Mouse (Mus musculus) liver, embryonic 14.5 days (tissue): ENCODE measurements around the gene Gm9913. TPM values are rescaled to one million over a fixed set of nuclear protein-coding genes. Genes with fewer than 3 reads are reported as not detected.

ENCODE experiments used
- ATAC-seq: fragments of 200-750 bp; cut with Nextera tagmentation; 2 replicates; pipeline ENCODE4 v1.8.0; 2017; ENCODE audit warnings: moderate number of reproducible peaks, mild to moderate bottlenecking, moderate library complexity; ENCODE audit not compliant: insufficient read depth
- DNase-seq, 3 experiments: peaks; one replicate each; pipeline ENCODE4 v3.0.0-alpha.2; 2012 to 2013; ENCODE audit warnings: low read depth in 3 of 3, low spot score in 3 of 3
- H3K27ac ChIP-seq: fragments of 300-500 bp; sonication (generic); 2 replicates; pipeline ENCODE4 v1.5.1; 2014; ENCODE audit warnings: moderate library complexity, mild to moderate bottlenecking, control low read depth, inconsistent platforms
- H3K27me3 ChIP-seq: fragments of 300-500 bp; sonication (generic); 2 replicates; pipeline ENCODE4 v1.6.1; 2014; ENCODE audit warnings: mild to moderate bottlenecking, low read length, moderate library complexity; ENCODE audit not compliant: control insufficient read depth, insufficient read depth
- H3K36me3 ChIP-seq: fragments of 300-500 bp; sonication (generic); replicated peaks from 2 replicates; pipeline ENCODE4 v1.6.1; 2014; ENCODE audit warnings: low read depth; ENCODE audit not compliant: control insufficient read depth, insufficient read depth
- H3K4me1 ChIP-seq, 2 experiments: fragments of 200-500 bp in 1 of 2; fragments of 300-500 bp in 1 of 2; sonication (generic) in 1 of 2; replicated peaks; 2 replicates each; pipeline ENCODE4 v1.6.1; 2012 to 2014; ENCODE audit warnings: antibody characterized with exemption in 1 of 2, inconsistent platforms in 1 of 2, low read length in 1 of 2; ENCODE audit not compliant: control insufficient read depth in 2 of 2, insufficient read depth in 2 of 2
- H3K4me2 ChIP-seq: fragments of 300-500 bp; sonication (generic); 2 replicates; pipeline ENCODE4 v1.6.1; 2014; ENCODE audit warnings: low read depth, mild to moderate bottlenecking, control low read depth, moderate library complexity
- H3K4me3 ChIP-seq, 2 experiments: fragments of 200-500 bp in 1 of 2; fragments of 300-500 bp in 1 of 2; sonication (generic) in 1 of 2; 2 replicates each; pipeline ENCODE4 v1.5.1; 2012 to 2014; ENCODE audit warnings: low read depth in 2 of 2, low read length in 2 of 2, mild to moderate bottlenecking in 2 of 2, control low read depth in 1 of 2, inconsistent platforms in 1 of 2, moderate library complexity in 1 of 2; ENCODE audit not compliant: insufficient read depth in 1 of 2
- H3K9ac ChIP-seq: fragments of 300-500 bp; sonication (generic); replicated peaks from 2 replicates; pipeline ENCODE4 v1.6.1; 2014; ENCODE audit warnings: mild to moderate bottlenecking, control low read depth, moderate library complexity
- H3K9me3 ChIP-seq: fragments of 300-500 bp; sonication (generic); 2 replicates; pipeline ENCODE4 v1.6.1; 2016; ENCODE audit warnings: low read length, mixed read lengths; ENCODE audit not compliant: control insufficient read depth
- CTCF ChIP-seq: IDR thresholded peaks from 2 replicates; pipeline ENCODE4 v1.5.1; 2016; ENCODE audit warnings: antibody characterized with exemption, low read depth, control low read depth
- EP300 ChIP-seq: IDR thresholded peaks from 2 replicates; pipeline ENCODE4 v1.6.1; 2016; ENCODE audit warnings: antibody characterized with exemption, low read depth
- WGBS: fragments of 180-500 bp; shearing (Covaris S2); extraction: QIAGEN DNeasy Blood & Tissue Kit; methylation state at CpG from one replicate; pipeline ENCODE4 v1.1.7; 2014; ENCODE audit not compliant: insufficient replicate concordance; 5-methylcytosine and 5-hydroxymethylcytosine counted together
- polyA plus RNA-seq, 2 experiments: library from polyadenylated mRNA; depleted of rRNA in 1 of 2; stranded (reverse) in 1 of 2; unstranded in 1 of 2; fragments of >200 nt; fragmentation: Nextera tagmentation in 1 of 2; extraction: Ambion mirVana in 1 of 2; gene quantifications; 2 replicates each; pipeline versions ENCODE4 v1.2.1 to v1.2.3; 2012 to 2014

Gm9913 gene
- polyA plus RNA-seq, 2 experiments: not detected

DNA sequence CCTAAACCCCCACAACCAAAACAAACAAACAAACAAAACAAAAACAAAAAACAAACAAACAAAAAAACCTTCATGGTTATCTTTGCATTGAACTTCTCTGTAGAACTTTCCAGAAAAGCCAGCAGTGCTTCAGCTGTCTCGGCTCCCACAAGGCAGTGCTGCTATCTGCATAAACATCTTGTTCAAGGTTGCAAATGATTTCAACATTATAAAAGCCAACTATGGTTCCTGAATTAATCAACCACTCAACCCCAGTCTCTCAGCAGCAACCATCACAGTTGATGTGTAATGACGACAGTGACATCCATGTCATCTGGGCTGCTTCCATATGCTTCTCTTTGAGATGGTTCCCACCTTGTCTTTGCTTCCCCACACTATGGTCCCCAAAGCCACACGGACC lies 34.8 kb downstream of the Gm9913 start:
- 62% methylated on average over 3 of the region's 3 CpGs for WGBS
- Histone ChIP-seq H3K36me3 (no peaks in the 10 kb centered on the region), H3K9ac (no peak overlapping the region), H3K27me3 (no peaks in the 10 kb centered on the region), H3K27ac (no peak overlapping the region), H3K9me3 (no peaks in the 10 kb centered on the region), H3K4me1 (no peaks in the 10 kb centered on the region), H3K4me3 (no peak overlapping the region), H3K4me2 (no peak overlapping the region)
- DNase-seq (no peak), ATAC-seq (no peak)
- TF ChIP-seq EP300: no peak
- no peak for TF ChIP-seq CTCF

DNA sequence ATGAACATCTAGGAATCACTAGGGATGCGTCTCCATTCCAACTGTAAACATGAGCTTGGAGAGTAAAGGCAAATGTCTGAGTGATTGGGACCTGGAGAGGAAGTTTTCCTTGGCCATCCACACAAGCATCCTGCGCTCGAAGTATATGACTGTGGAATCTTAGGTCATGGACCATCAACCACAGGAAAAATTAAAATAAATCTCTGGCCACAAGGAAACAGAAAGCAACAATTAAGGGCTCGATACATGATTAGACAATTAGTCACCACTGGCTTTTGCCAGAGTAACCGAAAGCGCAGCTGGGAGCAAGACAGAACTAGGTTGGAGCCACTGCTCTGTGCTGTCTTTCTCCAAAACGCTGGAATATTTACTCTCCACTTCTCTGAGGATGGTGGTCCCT lies 35.7 kb downstream of the Gm9913 start:
- 67% methylated on average over 7 of the region's 7 CpGs for WGBS

DNA sequence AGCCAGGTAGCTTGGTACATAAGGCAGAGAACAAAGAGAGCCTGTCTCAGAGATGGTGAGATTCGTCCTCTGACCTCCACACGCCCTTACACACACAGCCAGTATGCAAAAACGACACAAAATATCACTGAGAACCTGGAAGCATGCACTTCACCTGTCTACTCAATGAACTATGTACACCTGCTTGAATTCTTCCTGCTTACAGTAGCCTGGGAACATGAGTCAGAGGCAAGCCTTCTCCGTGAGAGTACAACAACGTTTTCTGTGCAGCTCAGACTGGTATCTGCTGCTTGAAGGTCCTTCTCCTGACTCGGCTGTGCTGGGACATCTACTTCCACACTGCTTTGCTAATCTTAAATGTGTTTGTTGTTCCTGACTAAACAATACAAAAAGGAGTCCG lies 36.6 kb downstream of the Gm9913 start:
- DNase-seq: no peak
- H3K4me3 ChIP-seq: no peak overlapping the region
- H3K9me3 ChIP-seq: no peaks in the 10 kb centered on the region
- TF ChIP-seq CTCF: no peak
- TF ChIP-seq EP300: no peak
- H3K27ac ChIP-seq: no peak overlapping the region
- no peak overlapping the region for H3K4me2 ChIP-seq
- 57% methylated on average over 7 of the region's 7 CpGs for WGBS
- no peak for ATAC-seq
- no peaks in the 10 kb centered on the region for H3K4me1 ChIP-seq
- H3K27me3 ChIP-seq: no peaks in the 10 kb centered on the region
- H3K36me3 ChIP-seq: no peaks in the 10 kb centered on the region
- no peak overlapping the region for H3K9ac ChIP-seq

More for the DNA sequence above, 35.7 kb downstream of the Gm9913 start:
- TF ChIP-seq CTCF: no peak
- TF ChIP-seq EP300: no peak
- no peaks in the 10 kb centered on the region for H3K4me1 ChIP-seq
- no peaks in the 10 kb centered on the region for H3K9me3 ChIP-seq
- no peaks in the 10 kb centered on the region for H3K27me3 ChIP-seq
- no peak for DNase-seq
- H3K36me3 ChIP-seq: no peaks in the 10 kb centered on the region
- H3K27ac ChIP-seq: no peak overlapping the region
- no peak overlapping the region for H3K4me3 ChIP-seq
- H3K4me2 ChIP-seq: no peak overlapping the region
- no peak for ATAC-seq
- H3K9ac ChIP-seq: no peak overlapping the region

DNA sequence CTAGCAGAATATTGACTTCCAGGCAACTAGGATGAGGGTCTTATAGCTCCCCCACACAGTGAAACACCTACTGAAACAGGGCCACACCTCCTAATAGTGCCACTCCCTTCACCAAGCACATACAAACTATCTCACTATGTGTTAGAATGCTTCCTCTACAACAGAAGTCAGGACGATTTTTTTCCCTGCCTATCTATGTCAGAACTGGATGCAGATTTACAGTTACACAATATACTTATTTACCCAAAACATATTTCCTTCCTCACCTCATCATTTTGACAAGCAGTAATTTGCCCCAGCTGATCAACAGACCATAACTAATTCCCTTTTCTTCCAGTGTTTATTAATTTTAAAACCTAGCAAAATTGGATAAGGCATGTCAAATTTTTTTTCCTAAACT lies 38.8 kb downstream of the Gm9913 start:
- Histone ChIP-seq H3K9me3 (no peaks in the 10 kb centered on the region), H3K4me2 (no peak overlapping the region), H3K9ac (no peak overlapping the region), H3K27ac (no peak overlapping the region), H3K36me3 (no peaks in the 10 kb centered on the region), H3K27me3 (no peaks in the 10 kb centered on the region), H3K4me1 (no peaks in the 10 kb centered on the region), H3K4me3 (no peak overlapping the region)
- 23% methylated on average over 1 of the region's 1 CpGs for WGBS
- DNase-seq (no peak), ATAC-seq (no peak)
- no peak for TF ChIP-seq CTCF
- TF ChIP-seq EP300: no peak

DNA sequence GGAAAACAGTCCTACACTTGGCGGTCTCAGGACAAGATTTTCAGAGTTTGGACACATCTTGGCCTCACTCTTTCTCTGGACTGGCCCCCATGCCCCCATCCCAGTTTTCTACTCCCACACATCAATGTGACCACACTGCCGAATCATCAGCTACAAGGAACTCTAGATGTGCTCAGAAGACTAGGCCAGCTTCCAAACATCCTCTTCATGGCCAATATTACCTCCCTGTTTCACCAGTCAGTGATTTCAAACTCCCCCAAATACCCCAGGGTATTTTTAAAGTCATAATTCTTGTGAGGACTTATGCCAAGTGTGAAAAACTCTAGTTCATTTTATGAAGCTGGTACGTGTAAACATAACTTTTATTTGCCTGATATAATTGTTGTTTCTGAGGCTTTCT lies 40.1 kb downstream of the Gm9913 start:
- H3K9ac ChIP-seq: no peak overlapping the region
- H3K4me3 ChIP-seq: no peak overlapping the region
- no peaks in the 10 kb centered on the region for H3K9me3 ChIP-seq
- DNase-seq (no peak), ATAC-seq (no peak)
- WGBS: 55% methylated on average over 3 of the region's 3 CpGs
- no peaks in the 10 kb centered on the region for H3K36me3 ChIP-seq
- no peaks in the 10 kb centered on the region for H3K27me3 ChIP-seq
- H3K4me1 ChIP-seq: no peaks in the 10 kb centered on the region
- no peak overlapping the region for H3K4me2 ChIP-seq
- no peak for TF ChIP-seq EP300
- no peak overlapping the region for H3K27ac ChIP-seq
